Mouse (Mus musculus) forebrain, embryonic 14.5 days (tissue): ENCODE measurements around the gene Tiparp. TPM values are rescaled to one million over a fixed set of nuclear protein-coding genes. Genes with fewer than 3 reads are reported as not detected.

Experiments used
- ATAC-seq: fragments of 200-750 bp; cut with Nextera tagmentation; 2 replicates; pipeline ENCODE4 v1.8.0; 2017; ENCODE audit warnings: mild to moderate bottlenecking, moderate library complexity
- DNase-seq: peaks from one replicate; pipeline ENCODE4 v3.0.0-alpha.2; 2015; ENCODE audit warnings: low spot score
- H3K27ac ChIP-seq: fragments of 300-500 bp; sonication (generic); 2 replicates; pipeline ENCODE4 v1.5.1; 2014; ENCODE audit warnings: low read depth, mild to moderate bottlenecking, control low read depth, low read length, moderate library complexity
- H3K27me3 ChIP-seq: fragments of 300-500 bp; sonication (generic); replicated peaks from 2 replicates; pipeline ENCODE4 v1.6.1; 2014; ENCODE audit warnings: low read length, control low read depth, mixed read lengths; ENCODE audit not compliant: control insufficient read depth, insufficient read depth
- H3K36me3 ChIP-seq: fragments of 300-500 bp; sonication (generic); 2 replicates; pipeline ENCODE4 v1.6.1; 2014; ENCODE audit warnings: low read length, control low read depth; ENCODE audit not compliant: control insufficient read depth, insufficient read depth
- H3K4me1 ChIP-seq: fragments of 300-500 bp; sonication (generic); 2 replicates; pipeline ENCODE4 v1.6.1; 2014; ENCODE audit warnings: antibody characterized with exemption, low read length, control low read depth; ENCODE audit not compliant: control insufficient read depth, insufficient read depth
- H3K4me2 ChIP-seq: fragments of 300-500 bp; sonication (generic); 2 replicates; pipeline ENCODE4 v1.6.1; 2014; ENCODE audit warnings: mild to moderate bottlenecking, control low read depth, low read length
- H3K4me3 ChIP-seq: fragments of 300-500 bp; sonication (generic); 2 replicates; pipeline ENCODE4 v1.5.1; 2014; ENCODE audit warnings: low read depth, low read length, control low read depth
- H3K9ac ChIP-seq: fragments of 300-500 bp; sonication (generic); 2 replicates; pipeline ENCODE4 v1.6.1; 2014; ENCODE audit warnings: mild to moderate bottlenecking, low read length, control low read depth, moderate library complexity
- H3K9me3 ChIP-seq: fragments of 300-500 bp; sonication (generic); replicated peaks from 2 replicates; pipeline ENCODE4 v1.6.1; 2016; ENCODE audit warnings: low read length, control low read depth, mixed read lengths; ENCODE audit not compliant: control insufficient read depth
- WGBS: fragments of 180-500 bp; shearing (Covaris S2); extraction: QIAGEN DNeasy Blood & Tissue Kit; methylation state at CpG from one replicate; pipeline ENCODE4 v1.1.7; 2014; 5-methylcytosine and 5-hydroxymethylcytosine counted together
- polyA plus RNA-seq: library from polyadenylated mRNA; unstranded; fragments of >200 nt; fragmentation: Nextera tagmentation; extraction: Ambion mirVana; gene quantifications from 2 replicates; pipeline ENCODE4 v1.2.1, GENCODE M21; 2014

Gene Tiparp
- polyA plus RNA-seq = 33.6 and 36.0 TPM in 2 replicates

DNA sequence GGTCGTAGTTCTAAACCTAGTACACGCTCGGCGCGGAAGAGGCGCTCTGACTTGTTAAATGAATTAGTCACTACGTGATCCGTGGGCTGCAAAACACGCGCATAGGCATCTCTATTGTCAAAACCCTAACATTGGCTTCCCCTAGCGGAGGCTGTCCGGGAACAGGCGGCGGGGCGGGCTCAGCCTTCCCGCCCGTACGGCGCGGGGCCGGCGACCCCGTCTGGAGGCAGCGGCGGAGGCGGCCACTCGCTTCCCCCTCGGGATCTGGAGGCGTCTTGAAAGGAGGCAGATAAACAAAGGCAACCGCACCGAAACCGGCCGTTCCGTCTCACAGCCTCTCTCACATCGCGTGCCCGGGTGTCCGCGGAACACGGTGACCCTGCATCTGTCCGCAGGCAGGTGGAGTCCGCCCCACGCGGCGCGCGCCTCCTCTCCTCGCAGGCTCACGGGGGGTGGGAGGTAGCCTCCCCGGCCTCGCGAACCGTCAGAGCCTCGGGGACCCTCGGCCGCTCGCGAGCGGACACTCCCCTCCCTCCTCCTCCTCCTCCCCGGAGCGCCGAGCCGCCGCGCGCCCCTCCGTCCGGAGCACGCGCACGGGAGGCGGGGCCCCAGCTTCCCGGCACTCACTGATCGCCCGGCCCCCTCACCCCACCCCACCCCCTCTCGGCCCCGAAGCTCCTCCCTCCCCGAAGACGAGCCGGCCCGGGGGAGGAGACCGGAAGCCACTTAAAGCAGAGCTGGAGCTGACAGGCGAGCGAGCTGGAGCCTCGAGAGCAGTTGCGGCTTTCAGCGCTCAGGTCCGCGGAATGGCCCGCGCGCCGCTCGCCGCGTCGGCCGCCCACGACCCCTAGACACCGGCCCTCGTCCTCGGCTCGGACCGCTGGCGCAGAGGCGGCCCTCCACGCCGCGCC, at the start of gene Tiparp:
Gene Tiparp (plus strand): TSS at position 720 of the 911 bp plus-strand sequence.
- Histone ChIP-seq H3K27ac (peak within 1 kb of the TSS; percentile 99), H3K4me3 (peak within 1 kb of the TSS; percentile 89), H3K36me3 (peaks cover 7% of the 10 kb centered on the region; the same call in 1 of the 2 replicates), H3K9me3 (no peaks in the 10 kb centered on the region), H3K27me3 (no peaks in the 10 kb centered on the region), H3K9ac (peak within 1 kb of the TSS; percentile 94), H3K4me1 (peaks cover 3% of the 10 kb centered on the region; the same call in 1 of the 2 replicates), H3K4me2 (peak within 1 kb of the TSS; percentile 77)
- ATAC-seq = peak; percentile 92
- WGBS = under 1% methylated on average over 81 of the region's 109 CpGs
- peak; percentile 97 for DNase-seq

DNA sequence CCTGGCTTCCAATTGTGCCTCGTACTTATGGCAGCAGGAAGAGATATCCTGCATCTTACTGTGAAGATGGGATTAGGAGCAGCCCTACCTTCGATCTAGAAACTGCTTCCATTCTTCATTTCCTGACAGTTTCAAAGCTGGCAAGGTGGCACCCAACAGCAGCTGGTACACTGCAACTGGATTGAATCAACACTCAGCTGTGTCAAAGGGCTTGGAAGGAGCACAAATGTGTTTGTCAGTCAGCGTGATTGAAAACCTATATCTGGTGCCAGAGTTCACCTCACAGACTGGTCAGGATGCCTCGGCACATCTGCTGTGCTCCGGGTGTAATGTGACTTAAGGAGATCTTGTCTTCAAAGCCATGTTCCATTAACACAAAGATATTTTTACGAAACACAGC, 47.5 kb upstream of the Tiparp start:
- Histone ChIP-seq H3K4me2 (no peak overlapping the region), H3K9me3 (no peaks in the 10 kb centered on the region), H3K27ac (no peak overlapping the region), H3K4me3 (no peak overlapping the region), H3K4me1 (no peaks in the 10 kb centered on the region), H3K27me3 (no peaks in the 10 kb centered on the region), H3K36me3 (no peaks in the 10 kb centered on the region), H3K9ac (no peak overlapping the region)
- WGBS = 83% methylated on average over 6 of the region's 6 CpGs
- no peak for ATAC-seq
- DNase-seq = no peak

DNA sequence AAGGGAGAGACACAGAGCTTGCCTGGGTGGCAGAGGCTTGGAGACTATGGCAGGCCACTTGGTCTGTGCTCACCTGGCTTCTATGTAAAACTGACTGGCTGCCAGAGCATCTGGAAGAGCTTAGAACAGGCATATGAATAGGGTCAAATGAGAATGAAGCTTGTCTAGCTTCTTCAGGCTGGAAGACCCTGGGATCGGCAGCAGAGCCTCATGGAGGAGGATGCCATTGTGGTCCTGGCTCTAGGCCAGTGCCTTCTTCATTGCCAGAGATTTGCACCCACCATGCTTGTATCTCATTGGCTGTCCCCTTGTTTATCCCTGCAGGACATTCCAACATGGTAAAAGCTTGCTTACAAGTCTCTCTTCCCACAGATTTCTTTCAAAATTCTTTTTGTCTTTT, 45.9 kb upstream of the Tiparp start:
- no peak for ATAC-seq
- Histone ChIP-seq H3K9ac (no peak overlapping the region), H3K4me3 (no peak overlapping the region), H3K9me3 (no peaks in the 10 kb centered on the region), H3K27me3 (no peaks in the 10 kb centered on the region), H3K4me2 (no peak overlapping the region), H3K4me1 (no peaks in the 10 kb centered on the region), H3K36me3 (no peaks in the 10 kb centered on the region), H3K27ac (no peak overlapping the region)
- 42% methylated on average over 1 of the region's 1 CpGs for WGBS
- DNase-seq = no peak

GRCm38 (mm10) chr3:65482698-65483407, 45.4 kb upstream of the Tiparp start:
- 82% methylated on average over 6 of the region's 6 CpGs for WGBS
- Histone ChIP-seq H3K4me3 (no peak overlapping the region), H3K9ac (no peak overlapping the region), H3K27ac (no peak overlapping the region), H3K36me3 (no peaks in the 10 kb centered on the region), H3K4me2 (no peak overlapping the region), H3K4me1 (no peaks in the 10 kb centered on the region), H3K9me3 (no peaks in the 10 kb centered on the region), H3K27me3 (no peaks in the 10 kb centered on the region)
- ATAC-seq (no peak), DNase-seq (no peak)

- H3K9me3 ChIP-seq = no peaks in the 10 kb centered on the region
- H3K36me3 ChIP-seq = no peaks in the 10 kb centered on the region
- H3K9ac ChIP-seq = no peak overlapping the region
- ATAC-seq (no peak), DNase-seq (no peak)
- WGBS = 75% methylated on average over 7 of the region's 7 CpGs
- no peak overlapping the region for H3K4me3 ChIP-seq
- H3K4me1 ChIP-seq = no peaks in the 10 kb centered on the region
- no peak overlapping the region for H3K4me2 ChIP-seq
- H3K27ac ChIP-seq = no peak overlapping the region
- no peaks in the 10 kb centered on the region for H3K27me3 ChIP-seq
Observed at GRCm38 (mm10) chr3:65484161-65484733, 44.0 kb upstream of the Tiparp start.

- WGBS = 86% methylated on average over 2 of the region's 2 CpGs
- DNase-seq = no peak
- no peak overlapping the region for H3K4me2 ChIP-seq
Observed at GRCm38 (mm10) chr3:65487419-65488088, 40.7 kb upstream of the Tiparp start.

GRCm38 (mm10) chr3:65488556-65489244, 39.5 kb upstream of the Tiparp start:
- Histone ChIP-seq H3K4me3 (no peak overlapping the region), H3K9ac (no peak overlapping the region), H3K4me2 (no peak overlapping the region), H3K36me3 (no peaks in the 10 kb centered on the region), H3K4me1 (no peaks in the 10 kb centered on the region), H3K27me3 (no peaks in the 10 kb centered on the region), H3K9me3 (no peaks in the 10 kb centered on the region), H3K27ac (no peak overlapping the region)
- no peak for DNase-seq
- 71% methylated on average over 1 of the region's 1 CpGs for WGBS
- ATAC-seq = no peak

More at GRCm38 (mm10) chr3:65487419-65488088, 40.7 kb upstream of the Tiparp start:
- no peaks in the 10 kb centered on the region for H3K9me3 ChIP-seq
- no peaks in the 10 kb centered on the region for H3K36me3 ChIP-seq
- no peak overlapping the region for H3K4me3 ChIP-seq
- H3K9ac ChIP-seq = no peak overlapping the region
- no peaks in the 10 kb centered on the region for H3K27me3 ChIP-seq
- H3K4me1 ChIP-seq = no peaks in the 10 kb centered on the region
- no peak overlapping the region for H3K27ac ChIP-seq
- no peak for ATAC-seq

DNA sequence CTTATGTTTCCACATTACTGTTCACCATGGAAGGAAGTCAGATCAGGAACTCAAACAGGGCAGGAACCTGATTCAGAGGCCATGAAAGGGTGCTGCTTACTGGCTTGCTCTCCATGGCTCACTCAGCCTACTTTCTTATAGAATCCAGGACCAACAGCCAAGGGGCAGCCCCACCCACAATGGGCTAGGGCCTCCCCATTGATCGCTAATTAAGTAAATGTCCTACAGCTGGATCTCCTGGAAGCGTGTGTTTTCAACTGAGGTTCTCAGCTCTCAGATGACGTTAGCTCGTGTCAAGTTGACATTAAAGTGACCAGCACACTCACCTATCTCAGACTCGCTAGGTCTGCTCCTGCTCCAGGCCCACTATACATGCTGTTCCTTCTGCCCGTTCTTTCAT, 38.6 kb upstream of the Tiparp start:
- Histone ChIP-seq H3K36me3 (no peaks in the 10 kb centered on the region), H3K27me3 (no peaks in the 10 kb centered on the region), H3K4me2 (no peak overlapping the region), H3K9ac (no peak overlapping the region), H3K4me1 (peaks cover 6% of the 10 kb centered on the region), H3K4me3 (no peak overlapping the region), H3K27ac (no peak overlapping the region), H3K9me3 (no peaks in the 10 kb centered on the region)
- DNase-seq = no peak
- 83% methylated on average over 6 of the region's 6 CpGs for WGBS
- no peak for ATAC-seq
